Mouse (Mus musculus) frontal cortex, adult (tissue): ENCODE measurements at regions not wholly inside any gene's neighbourhood (a gene's known extent, or its start where the extent isn't known, plus 50 kb on each side); places are given as distances from the start of the nearest gene placed in this dataset.
A peak's percentile ranks its signal among the peaks of the same experiment; 100 is the strongest.

Experiments used
- ATAC-seq: cut with Nextera tagmentation; 2 replicates; pipeline ENCODE4 v1.9.2; 2017; ENCODE audit warnings: mild to moderate bottlenecking, moderate library complexity, mixed read lengths; ENCODE audit not compliant: low TSS enrichment

GRCm38 (mm10) chr12:49449396-49449795 lies 64.4 kb downstream of the Gm43517 start:
- ATAC-seq: peak; percentile 93

GRCm38 (mm10) chr12:49468059-49468458 lies 83.1 kb downstream of the Gm43517 start:
- peak; percentile 89 for ATAC-seq

GRCm38 (mm10) chr12:49473371-49473770 lies 88.4 kb downstream of the Gm43517 start:
- ATAC-seq: peak; percentile 100

- peak; percentile 65 for ATAC-seq
Observed at GRCm38 (mm10) chr12:49480656-49481055, 95.7 kb downstream of the Gm43517 start.

GRCm38 (mm10) chr12:49481151-49481550 lies 96.2 kb downstream of the Gm43517 start:
- ATAC-seq: peak; percentile 78

DNA sequence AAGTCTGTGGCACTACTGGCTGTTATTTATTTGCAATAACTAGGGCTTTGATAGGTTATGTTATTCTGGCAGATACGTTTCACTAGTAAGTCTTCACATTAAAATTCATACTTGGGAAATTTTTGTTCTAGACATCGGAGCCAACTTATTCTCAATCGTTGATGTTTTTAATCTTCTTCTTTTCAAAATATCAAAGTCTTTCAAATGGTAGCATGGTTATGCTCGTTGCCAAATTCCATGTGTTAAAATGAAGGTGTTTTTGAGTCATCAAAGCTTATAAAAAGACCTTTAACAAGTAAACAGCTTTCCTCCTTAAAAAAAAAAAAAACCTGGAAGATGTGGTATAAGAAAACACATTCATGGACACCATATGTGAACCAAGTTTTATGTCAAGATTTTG lies 97.4 kb downstream of the Gm43517 start:
- peak; percentile 40; the same call in 1 of the 2 replicates for ATAC-seq

- no peak for ATAC-seq
Observed at GRCm38 (mm10) chr12:49484070-49484770, 99.2 kb downstream of the Gm43517 start.

DNA sequence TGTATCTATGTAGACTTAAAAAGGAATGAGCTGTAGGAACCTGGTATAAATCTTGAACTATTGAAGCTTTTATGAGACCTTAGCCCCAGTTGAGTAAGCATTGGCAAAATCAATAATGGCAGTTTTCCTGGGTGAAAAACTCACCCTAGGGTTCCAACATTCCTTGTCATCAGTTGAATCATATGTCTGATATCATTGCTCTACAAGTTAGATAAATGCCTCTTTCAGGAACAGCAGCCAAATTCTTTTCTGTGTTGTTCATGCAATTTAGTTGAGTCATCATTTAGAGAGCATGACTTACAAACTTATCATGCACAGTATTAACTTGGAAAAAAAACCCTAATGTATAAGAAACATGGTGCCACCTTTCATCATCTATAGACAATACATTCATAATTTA lies 128.2 kb downstream of the Gm43517 start:
- no peak for ATAC-seq

GRCm38 (mm10) chr12:49514616-49515015 lies 129.6 kb downstream of the Gm43517 start:
- ATAC-seq: no peak
